Mouse (Mus musculus): Measurements from ENCODE around the gene Dcdc2a. TPM values are rescaled to one million over a fixed set of nuclear protein-coding genes. Genes with fewer than 3 reads are reported as not detected.

Dcdc2a gene
- polyA plus RNA-seq, 1 experiment, result not detected

GRCm38 (mm10) chr13:25069765-25070164, 14.0 kb downstream of the Dcdc2a start:
- H3K4me1 ChIP-seq (ENCODE audit: control insufficient read depth, insufficient read depth, insufficient read length, low read length), result no peaks in the 10 kb centered on the region
- H3K27ac ChIP-seq (replicated peaks; ENCODE audit: low read depth, low read length), result no peak overlapping the region
- H3K4me3 ChIP-seq (ENCODE audit: insufficient read depth, low read depth, low read length), result no peak overlapping the region

- H3K4me1 ChIP-seq (ENCODE audit: control insufficient read depth, insufficient read depth, insufficient read length, low read length), result no peaks in the 10 kb centered on the region
- H3K4me3 ChIP-seq (ENCODE audit: insufficient read depth, low read depth, low read length), result no peak overlapping the region
- no peak overlapping the region for H3K27ac ChIP-seq (replicated peaks; ENCODE audit: low read depth, low read length)
Observed at GRCm38 (mm10) chr13:25070791-25071190, 15.0 kb downstream of the Dcdc2a start.

GRCm38 (mm10) chr13:25077262-25077661, 21.5 kb downstream of the Dcdc2a start:
- Histone ChIP-seq H3K4me3 (ENCODE audit: insufficient read depth, low read depth, low read length) (no peak overlapping the region), H3K4me1 (ENCODE audit: control insufficient read depth, insufficient read depth, insufficient read length, low read length) (no peaks in the 10 kb centered on the region)

GRCm38 (mm10) chr13:25083144-25083572, 27.4 kb downstream of the Dcdc2a start:
- Histone ChIP-seq H3K27ac (replicated peaks; ENCODE audit: low read depth, low read length) (no peak overlapping the region), H3K4me3 (ENCODE audit: insufficient read depth, low read depth, low read length) (no peak overlapping the region)

More at GRCm38 (mm10) chr13:25077262-25077661, 21.5 kb downstream of the Dcdc2a start:
- H3K27ac ChIP-seq (replicated peaks; ENCODE audit: low read depth, low read length), result no peak overlapping the region

GRCm38 (mm10) chr13:25085147-25085546, 29.3 kb downstream of the Dcdc2a start:
- Histone ChIP-seq H3K27ac (replicated peaks; ENCODE audit: low read depth, low read length) (no peak overlapping the region), H3K4me1 (ENCODE audit: control insufficient read depth, insufficient read depth, insufficient read length, low read length) (no peaks in the 10 kb centered on the region), H3K4me3 (ENCODE audit: insufficient read depth, low read depth, low read length) (no peak overlapping the region)

More at GRCm38 (mm10) chr13:25083144-25083572, 27.4 kb downstream of the Dcdc2a start:
- no peaks in the 10 kb centered on the region for H3K4me1 ChIP-seq (ENCODE audit: control insufficient read depth, insufficient read depth, insufficient read length, low read length)

- H3K4me1 ChIP-seq (ENCODE audit: control insufficient read depth, insufficient read depth, insufficient read length, low read length), result no peaks in the 10 kb centered on the region
- no peak overlapping the region for H3K27ac ChIP-seq (replicated peaks; ENCODE audit: low read depth, low read length)
- H3K4me3 ChIP-seq (ENCODE audit: insufficient read depth, low read depth, low read length), result no peak overlapping the region
Observed at GRCm38 (mm10) chr13:25091347-25091746, 35.5 kb downstream of the Dcdc2a start.

GRCm38 (mm10) chr13:25093776-25094175, 38.0 kb downstream of the Dcdc2a start:
- no peak overlapping the region for H3K4me3 ChIP-seq (ENCODE audit: insufficient read depth, low read depth, low read length)
- H3K27ac ChIP-seq (replicated peaks; ENCODE audit: low read depth, low read length), result no peak overlapping the region
- no peaks in the 10 kb centered on the region for H3K4me1 ChIP-seq (ENCODE audit: control insufficient read depth, insufficient read depth, insufficient read length, low read length)

GRCm38 (mm10) chr13:25094381-25094780, 38.6 kb downstream of the Dcdc2a start:
- Histone ChIP-seq H3K27ac (replicated peaks; ENCODE audit: low read depth, low read length) (no peak overlapping the region), H3K4me3 (ENCODE audit: insufficient read depth, low read depth, low read length) (no peak overlapping the region), H3K4me1 (ENCODE audit: control insufficient read depth, insufficient read depth, insufficient read length, low read length) (no peaks in the 10 kb centered on the region)

- Histone ChIP-seq H3K27ac (replicated peaks; ENCODE audit: low read depth, low read length) (no peak overlapping the region), H3K4me3 (ENCODE audit: insufficient read depth, low read depth, low read length) (no peak overlapping the region), H3K4me1 (ENCODE audit: control insufficient read depth, insufficient read depth, insufficient read length, low read length) (no peaks in the 10 kb centered on the region)
Observed at GRCm38 (mm10) chr13:25097348-25097747, 41.5 kb downstream of the Dcdc2a start.

- no peak overlapping the region for H3K4me3 ChIP-seq (ENCODE audit: insufficient read depth, low read depth, low read length)
- no peaks in the 10 kb centered on the region for H3K4me1 ChIP-seq (ENCODE audit: control insufficient read depth, insufficient read depth, insufficient read length, low read length)
- H3K27ac ChIP-seq (replicated peaks; ENCODE audit: low read depth, low read length), result no peak overlapping the region
Observed at GRCm38 (mm10) chr13:25098578-25098977, 42.8 kb downstream of the Dcdc2a start.

- no peak overlapping the region for H3K27ac ChIP-seq (replicated peaks; ENCODE audit: low read depth, low read length)
- no peak overlapping the region for H3K4me3 ChIP-seq (ENCODE audit: insufficient read depth, low read depth, low read length)
Observed at GRCm38 (mm10) chr13:25099508-25099907, 43.7 kb downstream of the Dcdc2a start.

GRCm38 (mm10) chr13:25100581-25100980, 44.8 kb downstream of the Dcdc2a start:
- Histone ChIP-seq H3K4me3 (ENCODE audit: insufficient read depth, low read depth, low read length) (no peak overlapping the region), H3K27ac (replicated peaks; ENCODE audit: low read depth, low read length) (no peak overlapping the region), H3K4me1 (ENCODE audit: control insufficient read depth, insufficient read depth, insufficient read length, low read length) (no peaks in the 10 kb centered on the region)

More at GRCm38 (mm10) chr13:25099508-25099907, 43.7 kb downstream of the Dcdc2a start:
- no peaks in the 10 kb centered on the region for H3K4me1 ChIP-seq (ENCODE audit: control insufficient read depth, insufficient read depth, insufficient read length, low read length)

GRCm38 (mm10) chr13:25105671-25106070, 49.9 kb downstream of the Dcdc2a start:
- Histone ChIP-seq H3K4me1 (ENCODE audit: control insufficient read depth, insufficient read depth, insufficient read length, low read length) (no peaks in the 10 kb centered on the region), H3K27ac (replicated peaks; ENCODE audit: low read depth, low read length) (no peak overlapping the region), H3K4me3 (ENCODE audit: insufficient read depth, low read depth, low read length) (no peak overlapping the region)

- Histone ChIP-seq H3K4me3 (ENCODE audit: insufficient read depth, low read depth, low read length) (no peak overlapping the region), H3K27ac (replicated peaks; ENCODE audit: low read depth, low read length) (no peak overlapping the region), H3K4me1 (ENCODE audit: control insufficient read depth, insufficient read depth, insufficient read length, low read length) (no peaks in the 10 kb centered on the region)
Observed at GRCm38 (mm10) chr13:25106740-25107139, 50.9 kb downstream of the Dcdc2a start.

GRCm38 (mm10) chr13:25108353-25108752, 52.5 kb downstream of the Dcdc2a start:
- no peak overlapping the region for H3K27ac ChIP-seq (replicated peaks; ENCODE audit: low read depth, low read length)
- H3K4me3 ChIP-seq (ENCODE audit: insufficient read depth, low read depth, low read length), result no peak overlapping the region
- no peaks in the 10 kb centered on the region for H3K4me1 ChIP-seq (ENCODE audit: control insufficient read depth, insufficient read depth, insufficient read length, low read length)

- Histone ChIP-seq H3K4me3 (ENCODE audit: insufficient read depth, low read depth, low read length) (no peak overlapping the region), H3K27ac (replicated peaks; ENCODE audit: low read depth, low read length) (no peak overlapping the region), H3K4me1 (ENCODE audit: control insufficient read depth, insufficient read depth, insufficient read length, low read length) (no peaks in the 10 kb centered on the region)
Observed at GRCm38 (mm10) chr13:25110592-25111095, 54.8 kb downstream of the Dcdc2a start.

Measured in brown adipose tissue, adult 24 weeks (tissue).